Mouse (Mus musculus) testis, adult 2 months (tissue): ENCODE measurements around the gene Ccser1. TPM values are rescaled to one million over a fixed set of nuclear protein-coding genes. Genes with fewer than 3 reads are reported as not detected.

ENCODE experiments used
- H3K27ac ChIP-seq: fragments of 200-500 bp; 2 replicates; pipeline ENCODE4 v1.5.1; 2012; ENCODE audit warnings: low read depth, low read length; ENCODE audit not compliant: control insufficient read depth, insufficient read depth
- H3K27me3 ChIP-seq: fragments of 200-500 bp; 2 replicates; pipeline ENCODE4 v1.6.1; 2012; ENCODE audit warnings: mild to moderate bottlenecking, low read length, moderate library complexity; ENCODE audit not compliant: control insufficient read depth, insufficient read depth
- H3K36me3 ChIP-seq: fragments of 200-500 bp; 2 replicates; pipeline ENCODE4 v1.6.1; 2012; ENCODE audit warnings: mild to moderate bottlenecking, low read length; ENCODE audit not compliant: control insufficient read depth, insufficient read depth
- H3K4me1 ChIP-seq: fragments of 200-500 bp; 2 replicates; pipeline ENCODE4 v1.6.1; 2012; ENCODE audit warnings: low read length; ENCODE audit not compliant: control insufficient read depth, insufficient read depth
- H3K4me3 ChIP-seq: fragments of 200-500 bp; 2 replicates; pipeline ENCODE4 v1.5.1; 2012; ENCODE audit warnings: low read depth, mild to moderate bottlenecking, low read length, moderate library complexity, mixed read lengths; ENCODE audit not compliant: control insufficient read depth
- CTCF ChIP-seq: fragments of 200-500 bp; IDR thresholded peaks from 2 replicates; pipeline ENCODE4 v1.5.1; 2012; ENCODE audit warnings: low read depth, mild to moderate bottlenecking, inconsistent platforms, low read length, moderate library complexity; ENCODE audit not compliant: control insufficient read depth, insufficient read depth, insufficient replicate concordance
- POLR2A ChIP-seq: fragments of 200-500 bp; IDR thresholded peaks from 2 replicates; pipeline ENCODE4 v1.6.1; 2012; ENCODE audit warnings: low read depth, mild to moderate bottlenecking, inconsistent platforms, low read length, moderate library complexity; ENCODE audit not compliant: control insufficient read depth
- polyA plus RNA-seq: library from polyadenylated mRNA; depleted of rRNA; stranded (reverse); fragments of >200 nt; gene quantifications from 2 replicates; pipeline ENCODE4 v1.2.3, GENCODE M21; 2012

Gene Ccser1
- polyA plus RNA-seq, 1 experiment, result 0.32 TPM

DNA sequence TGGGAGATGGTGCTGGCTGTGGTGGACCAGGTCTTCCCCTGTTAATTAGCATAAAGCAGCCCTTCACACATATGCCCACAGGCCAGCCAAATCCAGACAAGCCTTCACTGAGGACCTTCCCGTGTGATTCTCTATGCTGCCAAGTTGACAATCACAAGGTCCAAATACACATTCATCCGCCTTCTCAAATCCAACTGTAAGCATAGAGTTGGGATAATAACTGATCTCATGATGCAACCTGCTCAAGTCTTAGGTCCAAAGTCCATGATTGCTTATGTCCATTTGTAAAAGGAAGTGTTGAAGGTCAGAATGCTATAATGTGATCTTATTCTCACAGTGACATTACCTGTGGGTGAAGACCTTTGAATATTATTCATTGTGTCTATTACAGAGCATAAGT, 43.4 kb downstream of the Ccser1 start:
- TF ChIP-seq CTCF, result no peak
- H3K4me1 ChIP-seq, result no peaks in the 10 kb centered on the region
- no peaks in the 10 kb centered on the region for H3K36me3 ChIP-seq
- no peak overlapping the region for H3K27ac ChIP-seq
- no peak overlapping the region for H3K4me3 ChIP-seq
- no peaks in the 10 kb centered on the region for H3K27me3 ChIP-seq

DNA sequence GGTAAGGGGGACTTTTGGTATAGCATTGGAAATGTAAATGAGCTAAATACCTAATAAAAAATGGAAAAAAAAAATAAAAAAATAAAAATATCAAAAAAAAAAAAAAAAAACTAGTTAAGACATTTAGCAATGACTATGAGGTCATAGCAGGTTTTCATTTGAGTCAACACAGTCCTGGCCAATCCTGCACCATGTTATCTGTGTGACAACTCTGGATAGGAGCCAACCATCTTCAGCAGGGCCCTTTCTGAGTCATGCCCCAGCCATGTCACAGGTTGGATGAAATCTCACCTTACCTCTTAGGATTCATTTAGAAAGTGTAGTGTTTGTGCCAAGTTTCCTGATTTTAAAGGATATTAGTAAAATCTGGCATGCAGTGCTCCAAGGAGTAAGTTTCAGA, 45.2 kb downstream of the Ccser1 start:
- Histone ChIP-seq H3K27me3 (no peaks in the 10 kb centered on the region), H3K4me3 (no peak overlapping the region), H3K4me1 (no peaks in the 10 kb centered on the region), H3K36me3 (no peaks in the 10 kb centered on the region), H3K27ac (no peak overlapping the region)
- TF ChIP-seq CTCF, result no peak
- no peak for TF ChIP-seq POLR2A

DNA sequence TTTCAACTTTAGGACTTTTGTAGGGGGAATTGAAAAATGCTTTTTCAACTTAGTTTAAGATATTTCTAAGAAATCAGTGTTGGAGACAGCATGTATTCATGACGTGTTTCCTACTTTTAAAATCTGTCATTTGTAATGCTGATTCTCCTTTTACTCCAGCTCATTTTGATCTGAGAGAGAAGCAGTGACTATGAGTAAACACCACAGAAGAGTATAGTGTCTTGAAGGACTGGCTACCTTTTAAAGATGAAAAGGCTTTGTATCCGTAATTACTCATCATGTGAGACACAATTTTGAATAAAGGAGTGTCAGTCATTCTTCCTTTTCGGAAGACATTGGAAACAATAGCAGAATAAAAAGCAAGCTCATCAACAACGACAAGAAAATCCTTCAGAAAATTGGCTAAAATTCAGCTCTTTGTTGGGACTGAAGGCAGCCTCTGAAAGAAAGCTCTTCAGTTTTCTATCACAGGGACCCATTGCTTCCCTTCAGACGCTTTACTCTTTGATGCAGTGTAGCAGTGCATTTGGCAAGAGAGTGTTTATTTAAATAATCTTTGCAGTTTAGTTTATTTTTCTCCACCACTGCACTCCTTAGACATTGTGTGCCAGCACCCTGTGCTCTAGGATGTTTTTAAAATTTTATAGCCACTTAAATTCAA, 50.1 kb downstream of the Ccser1 start:
- Histone ChIP-seq H3K4me1 (no peaks in the 10 kb centered on the region), H3K27ac (no peak overlapping the region), H3K36me3 (no peaks in the 10 kb centered on the region), H3K4me3 (no peak overlapping the region), H3K27me3 (no peaks in the 10 kb centered on the region)
- TF ChIP-seq POLR2A (no peak), CTCF (no peak)

DNA sequence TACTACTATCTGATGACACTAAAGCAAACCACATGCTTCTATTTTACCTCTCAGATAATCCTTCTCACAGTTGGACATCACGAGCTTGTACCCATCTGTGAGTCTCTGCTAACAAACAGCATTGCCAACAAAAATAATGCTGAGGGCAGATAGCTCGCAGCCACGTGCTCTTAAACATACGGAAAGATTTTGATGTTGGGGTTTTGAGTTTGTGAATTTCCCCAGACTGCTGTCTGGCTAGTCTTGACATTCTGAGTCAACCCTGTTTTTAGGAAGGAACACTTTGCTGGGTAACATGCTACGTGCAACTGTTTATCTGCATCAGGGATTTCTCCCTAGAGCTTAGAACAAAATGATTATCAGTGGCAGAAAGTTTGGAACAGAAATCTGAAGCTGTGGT, 52.9 kb downstream of the Ccser1 start:
- H3K27ac ChIP-seq, result no peak overlapping the region
- TF ChIP-seq CTCF, result no peak
- no peak for TF ChIP-seq POLR2A
- H3K36me3 ChIP-seq, result no peaks in the 10 kb centered on the region
- no peaks in the 10 kb centered on the region for H3K27me3 ChIP-seq
- H3K4me3 ChIP-seq, result no peak overlapping the region
- no peaks in the 10 kb centered on the region for H3K4me1 ChIP-seq

DNA sequence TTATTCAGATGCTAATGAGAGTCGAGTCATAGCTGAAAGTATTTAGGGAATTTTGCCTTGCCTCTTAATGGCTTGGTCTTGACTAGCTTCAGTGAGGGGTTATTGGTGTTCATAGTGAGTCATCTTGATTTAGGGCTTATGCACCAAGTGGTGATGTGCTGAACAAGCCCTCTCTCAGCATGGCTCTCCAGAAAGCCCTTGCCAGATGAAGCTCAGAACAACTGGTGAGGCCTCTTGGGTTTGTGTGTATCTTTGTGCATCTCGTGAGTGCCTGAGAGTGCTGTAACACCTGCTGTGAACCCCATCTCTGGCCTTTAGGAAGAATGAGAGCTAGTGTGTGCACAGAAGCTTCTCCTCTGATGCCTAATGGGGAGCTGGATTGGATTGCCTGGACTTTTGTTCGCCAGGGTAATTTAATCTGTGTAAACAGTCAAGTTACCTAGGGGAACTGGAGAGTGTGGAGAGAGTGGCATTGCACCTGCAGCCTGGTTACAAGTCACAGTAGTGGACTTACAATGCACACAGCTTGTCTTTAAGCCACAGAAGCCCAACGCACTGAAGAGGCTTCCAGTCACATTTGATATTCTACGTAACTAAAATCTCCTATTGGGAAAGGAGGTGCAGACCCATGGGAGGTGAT, 53.5 kb downstream of the Ccser1 start:
- TF ChIP-seq CTCF (no peak), POLR2A (no peak)
- no peaks in the 10 kb centered on the region for H3K27me3 ChIP-seq
- no peaks in the 10 kb centered on the region for H3K4me1 ChIP-seq
- no peak overlapping the region for H3K27ac ChIP-seq
- H3K4me3 ChIP-seq, result no peak overlapping the region
- no peaks in the 10 kb centered on the region for H3K36me3 ChIP-seq

DNA sequence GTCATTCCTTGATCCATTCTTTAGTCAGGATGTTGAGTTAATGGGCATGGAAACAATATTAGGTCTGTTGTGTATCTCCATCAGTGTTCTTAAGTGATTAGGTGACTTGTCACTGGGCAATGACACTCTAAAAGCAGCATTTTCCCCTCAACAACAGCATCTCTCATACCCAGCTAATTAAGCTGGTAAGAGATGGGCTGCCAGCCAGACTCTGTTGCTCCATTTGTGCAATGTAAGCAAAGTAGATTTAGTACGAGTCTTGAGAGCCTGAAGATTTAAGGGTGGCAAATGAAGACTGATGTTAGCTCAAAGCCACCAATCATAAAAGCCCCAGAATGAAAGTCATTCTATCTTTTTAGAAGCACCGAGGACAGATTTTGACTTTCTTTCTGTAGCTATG, 60.5 kb downstream of the Ccser1 start:
- no peaks in the 10 kb centered on the region for H3K27me3 ChIP-seq
- TF ChIP-seq POLR2A, result no peak
- no peak for TF ChIP-seq CTCF
- no peaks in the 10 kb centered on the region for H3K36me3 ChIP-seq
- no peak overlapping the region for H3K4me3 ChIP-seq
- H3K27ac ChIP-seq, result no peak overlapping the region
- no peaks in the 10 kb centered on the region for H3K4me1 ChIP-seq

DNA sequence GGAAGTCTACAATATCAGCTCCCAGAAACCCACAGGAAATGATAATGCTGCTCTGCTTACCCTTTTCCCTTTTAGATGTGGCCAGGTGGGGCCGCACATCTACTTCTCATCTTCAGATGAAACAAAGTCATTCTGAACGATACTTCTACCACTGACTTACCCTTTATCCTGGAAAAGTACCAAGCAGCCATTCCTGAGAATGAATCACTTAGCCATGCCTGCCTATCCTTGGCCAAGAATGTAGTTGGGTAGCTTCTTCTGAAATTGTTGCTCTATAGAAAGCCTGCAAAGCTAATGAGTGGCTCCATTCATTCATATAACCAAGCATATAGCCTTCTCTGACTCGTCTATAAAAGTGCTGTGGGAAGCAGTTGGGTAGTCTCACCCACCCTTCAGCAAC, 62.4 kb downstream of the Ccser1 start:
- TF ChIP-seq CTCF (no peak), POLR2A (no peak)
- no peaks in the 10 kb centered on the region for H3K36me3 ChIP-seq
- H3K4me3 ChIP-seq, result no peak overlapping the region
- H3K27ac ChIP-seq, result no peak overlapping the region
- H3K4me1 ChIP-seq, result no peaks in the 10 kb centered on the region
- H3K27me3 ChIP-seq, result no peaks in the 10 kb centered on the region

DNA sequence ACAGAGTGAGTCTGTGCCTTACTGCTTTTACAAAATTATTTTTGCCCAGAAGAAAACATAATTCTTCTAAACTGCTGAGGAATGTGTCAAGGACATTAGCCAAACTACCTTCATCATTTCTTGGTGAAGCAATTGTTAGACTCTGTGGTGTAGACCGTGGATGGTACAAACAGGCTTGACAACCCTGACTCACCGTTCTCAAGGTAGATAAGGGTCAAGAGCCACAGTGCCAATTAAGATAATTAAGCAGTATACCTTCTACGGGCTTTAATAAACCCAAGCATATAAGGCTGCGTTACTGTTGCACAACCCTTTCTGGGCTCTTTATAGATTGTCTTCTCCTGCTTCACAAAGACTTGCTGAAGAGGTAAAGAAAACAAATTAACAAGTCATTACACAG, 66.4 kb downstream of the Ccser1 start:
- H3K4me3 ChIP-seq, result no peak overlapping the region
- H3K4me1 ChIP-seq, result no peaks in the 10 kb centered on the region
- H3K27ac ChIP-seq, result no peak overlapping the region
- no peaks in the 10 kb centered on the region for H3K36me3 ChIP-seq
- TF ChIP-seq CTCF, result no peak
- no peak for TF ChIP-seq POLR2A
- no peaks in the 10 kb centered on the region for H3K27me3 ChIP-seq
